Mouse (Mus musculus) retina, adult 2 months (tissue): Measurements from ENCODE around the gene Hist1h3g.
"Not testable (repeated sequence)": the region's sequence is repeated elsewhere in the genome, so short reads cannot be mapped to it uniquely, and the experiment has no call there.

Experiments used
- DNase-seq: peaks from one replicate; pipeline ENCODE4 v3.0.0-alpha.2; 2012; ENCODE audit warnings: low read depth, low spot score

The Hist1h3g gene

DNA sequence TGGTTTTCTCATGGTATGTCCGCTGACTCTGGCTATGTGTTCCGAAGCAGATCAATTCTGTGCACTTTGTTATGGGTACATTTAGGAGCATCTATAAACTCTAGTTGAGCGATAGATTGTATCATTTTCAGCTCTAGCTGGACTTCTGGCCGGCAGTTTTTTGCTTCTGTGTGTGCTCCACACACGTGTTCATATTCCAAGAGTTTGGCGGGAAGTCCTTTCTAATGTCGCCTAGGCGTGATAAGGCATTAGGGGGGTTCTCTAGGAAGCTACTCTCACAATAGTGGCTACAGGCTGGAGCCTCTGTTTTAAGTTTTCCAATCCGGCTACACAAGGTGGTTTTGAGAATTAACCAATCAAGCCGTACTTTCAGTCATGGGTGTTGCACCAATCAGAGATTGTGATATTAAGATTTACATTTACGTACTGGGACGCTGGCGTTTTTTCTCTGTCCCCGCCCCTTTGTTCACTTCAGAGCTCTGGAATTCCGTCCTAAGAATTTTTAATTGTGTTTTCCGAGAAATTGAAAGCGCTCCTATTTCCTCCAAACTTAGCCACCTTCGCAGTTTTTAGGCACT, 20.7 kb downstream of the Hist1h3g start:
- peak; percentile 76 for DNase-seq

DNA sequence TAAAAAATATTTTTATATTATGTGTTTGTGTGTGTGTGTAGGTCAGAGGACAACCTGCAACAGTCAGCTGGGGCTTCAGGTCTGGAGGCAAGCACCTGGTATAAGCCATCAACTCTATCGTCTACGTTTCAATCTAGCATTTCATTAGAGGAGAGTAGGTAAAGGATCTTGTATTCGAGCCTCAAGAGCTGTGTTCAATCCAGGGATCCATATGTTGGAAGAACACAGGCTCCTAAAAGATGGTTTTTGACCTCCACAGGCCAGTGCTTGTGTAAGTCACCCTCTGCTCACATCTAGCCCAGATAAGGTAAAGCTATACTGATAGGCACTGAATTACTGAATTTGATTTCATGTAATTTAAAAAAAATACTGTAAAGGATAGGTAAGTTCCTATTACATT, 21.7 kb downstream of the Hist1h3g start:
- no peak for DNase-seq

GRCm38 (mm10) chr13:23560699-23561098, 25.5 kb downstream of the Hist1h3g start:
- DNase-seq = not testable (repeated sequence)

GRCm38 (mm10) chr13:23561531-23561882, 26.3 kb downstream of the Hist1h3g start:
- not testable (repeated sequence) for DNase-seq

- DNase-seq = peak; percentile 91
Measured at GRCm38 (mm10) chr13:23561883-23562659, 26.8 kb downstream of the Hist1h3g start, which contains the start of gene Hist1h3e. Gene Hist1h3e (minus strand): TSS chr13:23562369.

- no peak for DNase-seq
Measured at GRCm38 (mm10) chr13:23562699-23563462, 27.7 kb downstream of the Hist1h3g start.

DNA sequence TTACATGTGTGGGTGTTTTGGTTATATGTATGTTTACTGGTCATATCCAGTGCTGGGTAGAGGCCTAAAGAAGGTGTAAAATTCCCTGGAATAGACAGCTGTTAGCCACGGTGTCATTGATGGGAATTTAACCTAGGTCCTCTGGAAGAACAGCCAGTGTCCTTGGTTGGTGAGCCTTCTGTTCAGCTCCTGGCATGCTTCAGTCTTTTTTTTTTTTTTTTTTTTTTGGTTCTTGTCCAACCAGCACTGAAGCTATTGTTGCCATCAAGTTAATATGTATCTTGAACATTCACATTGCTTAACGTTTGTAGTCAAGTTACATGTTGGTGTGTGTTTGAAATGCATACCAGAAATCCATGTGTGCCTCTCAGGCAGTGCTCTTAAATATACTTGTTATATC, 29.3 kb downstream of the Hist1h3g start:
- no peak for DNase-seq

DNA sequence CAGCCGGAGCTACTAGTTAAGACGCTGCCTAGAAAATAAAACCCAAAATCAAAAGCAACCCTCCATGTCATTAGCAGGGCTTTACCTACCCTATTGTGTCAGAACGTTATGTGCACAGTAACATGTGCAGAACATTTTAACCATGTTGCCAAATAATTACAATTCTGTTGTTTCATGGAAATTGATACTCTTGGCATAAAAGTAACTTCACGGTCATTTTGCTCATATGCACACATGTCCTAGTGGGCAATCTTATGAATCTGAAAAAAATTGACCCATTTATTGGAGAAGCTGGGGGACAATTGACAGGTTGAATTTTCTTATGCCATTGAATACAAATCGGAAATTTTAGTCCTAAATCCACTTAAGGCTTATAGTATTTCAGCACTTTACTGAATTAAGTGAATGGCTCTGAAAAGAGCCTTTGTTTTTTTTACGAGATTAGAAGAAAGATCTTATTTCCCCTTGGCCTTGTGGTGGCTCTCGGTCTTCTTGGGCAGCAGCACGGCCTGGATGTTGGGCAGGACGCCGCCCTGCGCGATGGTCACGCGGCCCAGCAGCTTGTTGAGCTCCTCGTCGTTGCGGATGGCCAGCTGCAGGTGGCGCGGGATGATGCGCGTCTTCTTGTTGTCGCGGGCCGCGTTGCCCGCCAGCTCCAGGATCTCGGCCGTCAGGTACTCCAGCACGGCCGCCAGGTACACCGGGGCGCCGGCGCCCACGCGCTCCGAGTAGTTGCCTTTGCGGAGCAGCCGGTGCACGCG, 35.2 kb downstream of the Hist1h3g start:
- DNase-seq = not testable (repeated sequence)

GRCm38 (mm10) chr13:23571022-23571503, 35.8 kb downstream of the Hist1h3g start, which contains the start of the genes Hist1h2ae and Hist1h2bg:
Gene Hist1h2ae (minus strand): TSS chr13:23571220.
Gene Hist1h2bg (plus strand): TSS chr13:23571396.
- peak; percentile 80 for DNase-seq

GRCm38 (mm10) chr13:23571504-23572217, 36.4 kb downstream of the Hist1h3g start:
- DNase-seq = not testable (repeated sequence)

- no peak for DNase-seq
Measured at GRCm38 (mm10) chr13:23572218-23573033, 37.2 kb downstream of the Hist1h3g start.

DNA sequence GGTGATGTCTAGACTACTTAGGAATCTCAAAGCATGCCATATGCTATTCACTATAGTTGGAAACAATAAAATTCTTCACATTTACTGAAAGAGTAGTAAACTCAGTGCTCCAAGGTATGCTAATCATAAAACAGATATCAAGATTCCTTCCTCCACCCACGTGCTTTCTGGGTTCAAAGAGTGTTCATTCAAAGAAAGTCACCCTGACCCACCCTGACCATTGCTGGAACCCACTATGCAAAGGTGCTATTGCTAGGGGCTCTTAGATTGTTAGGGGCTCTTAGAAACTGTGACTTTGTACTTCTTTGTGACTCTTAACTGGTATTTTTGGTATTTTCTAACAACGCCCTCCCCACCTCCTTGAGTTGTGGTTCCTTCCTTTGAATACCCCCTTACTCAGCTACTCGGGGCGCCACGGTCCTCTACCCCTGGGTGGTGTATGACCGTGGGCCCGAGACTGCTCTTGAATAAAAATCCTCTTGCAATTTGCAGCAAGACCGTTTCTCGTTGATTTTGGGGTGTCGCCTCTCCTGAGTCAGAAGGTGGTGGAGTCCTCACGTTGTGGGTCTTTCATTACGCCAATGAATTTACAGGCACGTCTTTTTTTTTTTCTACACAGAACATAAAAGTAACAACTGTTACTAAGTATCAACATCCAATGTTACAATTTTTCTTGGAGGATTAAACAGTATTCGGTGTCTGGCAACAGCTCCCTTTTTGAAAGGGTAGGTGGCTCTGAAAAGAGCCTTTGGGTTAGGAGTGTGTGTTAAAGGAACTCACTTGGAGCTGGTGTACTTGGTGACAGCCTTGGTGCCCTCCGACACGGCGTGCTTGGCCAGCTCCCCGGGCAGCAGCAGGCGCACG, 38.0 kb downstream of the Hist1h3g start:
- not testable (repeated sequence) for DNase-seq

- peak; percentile 75 for DNase-seq
Measured at GRCm38 (mm10) chr13:23573898-23574524, 38.8 kb downstream of the Hist1h3g start, which contains the start of the genes Hist1h2bf and Hist1h2ad. Gene Hist1h2bf (minus strand): TSS chr13:23574196. Gene Hist1h2ad (plus strand): TSS chr13:23574381.

- not testable (repeated sequence) for DNase-seq
Measured at GRCm38 (mm10) chr13:23574546-23575170, 39.4 kb downstream of the Hist1h3g start.

- DNase-seq = no peak
Measured at GRCm38 (mm10) chr13:23575271-23575851, 40.1 kb downstream of the Hist1h3g start, which contains the start of gene Hist1h3d. Gene Hist1h3d (plus strand): TSS chr13:23575763.

- not testable (repeated sequence) for DNase-seq
Measured at GRCm38 (mm10) chr13:23575864-23576313, 40.7 kb downstream of the Hist1h3g start.

GRCm38 (mm10) chr13:23576351-23576881, 41.2 kb downstream of the Hist1h3g start:
- DNase-seq = no peak
